Mouse (Mus musculus): Measurements from ENCODE around the gene Nicn1.

The Nicn1 gene

DNA sequence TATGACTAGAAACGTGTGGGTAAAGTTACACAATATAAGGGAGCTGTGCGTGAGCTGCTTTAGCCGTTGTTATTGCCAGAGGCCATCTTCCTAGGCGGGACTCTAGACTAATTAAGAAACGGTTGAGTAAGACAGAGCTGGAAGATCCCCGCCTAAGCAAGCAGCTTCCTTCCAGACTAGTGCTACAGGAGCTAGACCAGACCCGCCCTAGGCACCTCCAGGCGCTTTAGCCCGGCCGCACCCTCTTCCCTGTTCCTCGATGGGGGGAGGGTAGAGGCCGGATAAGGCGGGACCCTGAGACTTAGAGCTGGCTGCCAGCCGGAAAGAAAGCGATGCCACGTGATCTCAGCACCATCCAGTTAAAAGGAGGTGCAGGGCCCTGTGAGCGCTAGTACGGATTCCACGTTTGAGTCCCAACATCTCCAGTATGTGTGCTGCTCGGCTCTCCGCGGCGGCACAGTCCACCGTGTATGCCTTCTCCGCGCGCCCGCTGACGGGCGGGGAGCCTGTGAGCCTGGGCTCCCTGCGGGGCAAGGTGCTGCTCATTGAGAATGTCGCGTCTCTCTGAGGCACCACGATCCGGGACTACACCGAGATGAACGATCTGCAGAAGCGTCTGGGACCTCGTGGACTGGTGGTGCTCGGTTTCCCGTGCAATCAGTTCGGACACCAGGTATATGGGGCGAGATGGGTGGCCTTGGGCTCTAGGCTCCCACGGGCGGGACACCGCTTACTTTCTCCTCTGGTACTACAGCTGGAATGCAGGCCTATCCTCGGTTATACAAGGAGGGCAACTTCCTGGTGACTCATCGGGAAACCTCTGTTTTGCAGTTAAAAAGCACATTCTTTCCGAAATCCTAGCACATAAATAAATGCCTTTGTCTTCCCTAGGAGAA, 48.9 kb downstream of the Nicn1 start, which contains the start of gene Gpx1:
Gene Gpx1, plus strand, starts transcription at position 18 of the 896 bp plus-strand sequence.
- peak; percentile 91 for DNase-seq

DNA sequence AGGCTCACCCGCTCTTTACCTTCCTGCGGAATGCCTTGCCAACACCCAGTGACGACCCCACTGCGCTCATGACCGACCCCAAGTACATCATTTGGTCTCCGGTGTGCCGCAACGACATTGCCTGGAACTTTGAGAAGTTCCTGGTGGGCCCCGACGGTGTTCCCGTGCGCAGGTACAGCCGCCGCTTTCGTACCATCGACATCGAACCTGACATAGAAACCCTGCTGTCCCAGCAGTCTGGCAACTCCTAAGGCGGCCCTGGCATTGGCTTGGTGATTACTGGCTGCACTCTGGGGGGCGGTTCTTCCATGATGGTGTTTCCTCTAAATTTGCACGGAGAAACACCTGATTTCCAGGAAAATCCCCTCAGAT, 49.6 kb downstream of the Nicn1 start:
- DNase-seq, result peak; percentile 35

GRCm38 (mm10) chr9:108340258-108341138, 50.3 kb downstream of the Nicn1 start:
- peak; percentile 33 for DNase-seq

- peak; percentile 10 for DNase-seq
Measured at GRCm38 (mm10) chr9:108341139-108341475, 50.9 kb downstream of the Nicn1 start.

DNA sequence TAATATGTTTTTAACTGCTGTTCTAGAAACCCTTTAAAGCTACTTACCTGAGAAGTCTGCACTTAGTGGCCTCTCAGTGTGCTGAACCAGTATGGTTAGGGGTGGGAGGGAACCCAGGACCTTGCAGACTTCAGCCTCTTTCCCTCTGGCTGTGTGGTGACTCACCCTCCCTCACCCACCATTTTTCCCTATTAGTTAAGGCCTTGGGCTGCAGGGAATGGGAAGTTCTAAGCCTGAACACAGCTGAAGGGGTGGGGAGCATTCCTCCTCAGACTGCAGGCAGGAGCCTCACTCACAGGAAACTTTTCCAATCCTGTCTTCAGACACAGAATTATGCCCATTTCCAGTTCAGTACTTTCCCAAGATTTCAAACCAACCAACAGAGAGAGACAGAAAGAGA, 51.6 kb downstream of the Nicn1 start:
- peak; percentile 11 for DNase-seq

- peak; percentile 22 for DNase-seq
Measured at GRCm38 (mm10) chr9:108342301-108342831, 52.1 kb downstream of the Nicn1 start.

DNA sequence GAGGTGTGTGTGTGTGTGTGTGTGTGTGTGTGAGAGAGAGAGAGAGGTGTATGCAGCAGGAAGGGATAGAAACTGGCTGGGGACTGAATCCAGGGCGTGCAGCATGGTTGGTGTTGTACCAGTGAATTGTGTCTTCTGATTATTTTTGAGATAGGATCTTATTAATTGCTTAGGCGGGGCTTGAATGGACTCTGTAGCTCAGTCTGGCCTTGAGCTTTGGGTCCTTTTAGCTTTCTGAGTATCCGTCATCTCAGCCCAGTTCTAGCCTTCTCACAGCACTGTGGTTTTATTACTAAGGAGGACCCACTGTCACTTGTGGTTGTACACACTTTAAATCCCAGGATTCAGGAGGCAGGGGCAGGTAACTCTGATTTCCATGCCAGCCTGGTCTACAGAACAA, 53.1 kb downstream of the Nicn1 start:
- DNase-seq, result no peak

- no peak for DNase-seq
Measured at GRCm38 (mm10) chr9:108343835-108344234, 53.6 kb downstream of the Nicn1 start.

DNA sequence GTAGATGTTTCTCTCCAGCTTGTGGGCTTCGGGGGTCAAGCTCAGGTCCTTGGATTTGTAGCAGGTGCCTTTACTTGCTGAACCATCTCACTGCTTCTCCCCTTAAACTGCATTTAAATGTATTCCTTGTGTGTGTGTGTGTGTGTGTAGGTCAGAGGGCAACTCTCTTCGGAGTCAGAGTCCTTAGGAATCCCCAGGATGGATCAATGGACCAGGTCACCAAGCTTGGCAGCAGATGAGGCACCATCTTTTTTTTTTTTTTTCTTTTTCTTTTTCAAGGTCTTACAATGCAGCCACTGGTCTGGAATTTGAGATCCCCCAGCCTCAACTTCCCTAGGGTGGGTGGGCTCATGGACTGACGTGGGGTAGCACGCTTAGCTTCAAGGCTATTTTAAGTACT, 54.2 kb downstream of the Nicn1 start:
- no peak for DNase-seq
